Mouse (Mus musculus) embryonic facial prominence, embryonic 15.5 days (tissue): Measurements from ENCODE around the gene Baz1a. TPM values are rescaled to one million over a fixed set of nuclear protein-coding genes. Genes with fewer than 3 reads are reported as not detected.

Source experiments
- ATAC-seq: fragments of 200-750 bp; cut with Nextera tagmentation; 2 replicates; pipeline ENCODE4 v1.8.0; 2017; ENCODE audit warnings: low read depth, moderate TSS enrichment; ENCODE audit not compliant: insufficient number of reproducible peaks, low FRiP score, low TSS enrichment
- H3K27ac ChIP-seq: fragments of 300-500 bp; sonication (generic); replicated peaks from 2 replicates; pipeline ENCODE4 v1.5.1; 2015; ENCODE audit warnings: mild to moderate bottlenecking, inconsistent platforms
- H3K27me3 ChIP-seq: fragments of 300-500 bp; sonication (generic); 2 replicates; pipeline ENCODE4 v1.6.1; 2015; ENCODE audit warnings: inconsistent platforms
- H3K36me3 ChIP-seq: fragments of 300-500 bp; sonication (generic); 2 replicates; pipeline ENCODE4 v1.6.1; 2015; ENCODE audit warnings: mild to moderate bottlenecking, inconsistent platforms
- H3K4me1 ChIP-seq: fragments of 300-500 bp; sonication (generic); 2 replicates; pipeline ENCODE4 v1.6.1; 2015; ENCODE audit warnings: inconsistent platforms
- H3K4me2 ChIP-seq: fragments of 300-500 bp; sonication (generic); replicated peaks from 2 replicates; pipeline ENCODE4 v1.6.1; 2015; ENCODE audit warnings: mild to moderate bottlenecking, inconsistent platforms
- H3K4me3 ChIP-seq: fragments of 300-500 bp; sonication (generic); replicated peaks from 2 replicates; pipeline ENCODE4 v1.5.1; 2015; ENCODE audit warnings: mild to moderate bottlenecking, inconsistent platforms
- H3K9ac ChIP-seq: fragments of 300-500 bp; sonication (generic); 2 replicates; pipeline ENCODE4 v1.6.1; 2015; ENCODE audit warnings: inconsistent platforms
- H3K9me3 ChIP-seq: fragments of 300-500 bp; sonication (generic); replicated peaks from 2 replicates; pipeline ENCODE4 v1.6.1; 2016; ENCODE audit warnings: inconsistent platforms
- WGBS: fragments of 180-500 bp; shearing (Covaris S2); methylation state at CpG from one replicate; pipeline ENCODE4 v1.1.7; 2015; 5-methylcytosine and 5-hydroxymethylcytosine counted together
- polyA plus RNA-seq: library from polyadenylated mRNA; unstranded; fragments of >200 nt; fragmentation: Nextera tagmentation; extraction: Ambion mirVana; gene quantifications from 2 replicates; pipeline ENCODE4 v1.2.1, GENCODE M21; 2015

Baz1a gene
- polyA plus RNA-seq, 1 experiment from 2014 or later, result 25.2 TPM

- no peaks in the 10 kb centered on the region for H3K27me3 ChIP-seq
- H3K4me3 ChIP-seq, result no peak overlapping the region
- WGBS, result 85% methylated on average over 4 of the region's 4 CpGs
- no peaks in the 10 kb centered on the region for H3K36me3 ChIP-seq
- ATAC-seq, result no peak
- H3K4me2 ChIP-seq, result no peak overlapping the region
- 0 out of 2 replicates have a peak, but pooled peaks cover 6% of the 10 kb centered on the region for H3K4me1 ChIP-seq
- H3K27ac ChIP-seq, result no peak overlapping the region
- H3K9me3 ChIP-seq, result no peaks in the 10 kb centered on the region
- no peak overlapping the region for H3K9ac ChIP-seq
Measured at GRCm38 (mm10) chr12:54988323-54988850, 25.8 kb downstream of the Baz1a start.

DNA sequence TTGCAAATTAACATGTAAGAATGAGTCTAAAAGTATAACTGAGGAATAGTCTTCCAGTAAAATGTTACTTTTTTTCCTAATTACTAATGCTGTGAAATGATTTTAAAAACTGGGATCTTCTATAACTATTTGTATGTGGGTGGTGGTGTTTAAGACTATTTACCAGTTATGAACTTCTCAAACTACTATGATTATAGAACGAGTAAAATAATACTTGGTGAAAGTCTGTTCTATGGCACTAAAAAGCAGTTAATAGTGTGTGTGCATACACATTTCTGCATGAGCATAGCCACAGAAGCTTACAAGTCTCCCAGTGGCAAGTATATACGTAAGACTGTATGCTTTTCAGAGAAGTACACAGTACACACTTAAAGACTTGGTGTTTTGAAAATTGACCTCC lies 27.0 kb downstream of the Baz1a start:
- no peak overlapping the region for H3K4me2 ChIP-seq
- no peak overlapping the region for H3K27ac ChIP-seq
- H3K9me3 ChIP-seq, result no peaks in the 10 kb centered on the region
- H3K36me3 ChIP-seq, result no peaks in the 10 kb centered on the region
- no peak for ATAC-seq
- H3K4me1 ChIP-seq, result 0 out of 2 replicates have a peak, but pooled peaks cover 6% of the 10 kb centered on the region
- no peak overlapping the region for H3K4me3 ChIP-seq
- H3K9ac ChIP-seq, result no peak overlapping the region
- WGBS, result 78% methylated on average over 2 of the region's 2 CpGs
- H3K27me3 ChIP-seq, result no peaks in the 10 kb centered on the region

GRCm38 (mm10) chr12:54986052-54986717 lies 28.0 kb downstream of the Baz1a start, which contains the start of gene Gm20403:
Gene Gm20403, minus strand, starts transcription at chr12:54986529.
- Histone ChIP-seq H3K9me3 (no peaks in the 10 kb centered on the region), H3K4me2 (peak within 1 kb of the TSS; percentile 82), H3K27me3 (no peaks in the 10 kb centered on the region), H3K36me3 (no peaks in the 10 kb centered on the region), H3K4me1 (0 out of 2 replicates have a peak, but pooled peaks cover 6% of the 10 kb centered on the region), H3K27ac (peak within 1 kb of the TSS; percentile 89), H3K4me3 (peak within 1 kb of the TSS; percentile 88), H3K9ac (peak within 1 kb of the TSS; percentile 82)
- ATAC-seq, result peak; percentile 71
- 0% methylated on average over 51 of the region's 60 CpGs for WGBS

DNA sequence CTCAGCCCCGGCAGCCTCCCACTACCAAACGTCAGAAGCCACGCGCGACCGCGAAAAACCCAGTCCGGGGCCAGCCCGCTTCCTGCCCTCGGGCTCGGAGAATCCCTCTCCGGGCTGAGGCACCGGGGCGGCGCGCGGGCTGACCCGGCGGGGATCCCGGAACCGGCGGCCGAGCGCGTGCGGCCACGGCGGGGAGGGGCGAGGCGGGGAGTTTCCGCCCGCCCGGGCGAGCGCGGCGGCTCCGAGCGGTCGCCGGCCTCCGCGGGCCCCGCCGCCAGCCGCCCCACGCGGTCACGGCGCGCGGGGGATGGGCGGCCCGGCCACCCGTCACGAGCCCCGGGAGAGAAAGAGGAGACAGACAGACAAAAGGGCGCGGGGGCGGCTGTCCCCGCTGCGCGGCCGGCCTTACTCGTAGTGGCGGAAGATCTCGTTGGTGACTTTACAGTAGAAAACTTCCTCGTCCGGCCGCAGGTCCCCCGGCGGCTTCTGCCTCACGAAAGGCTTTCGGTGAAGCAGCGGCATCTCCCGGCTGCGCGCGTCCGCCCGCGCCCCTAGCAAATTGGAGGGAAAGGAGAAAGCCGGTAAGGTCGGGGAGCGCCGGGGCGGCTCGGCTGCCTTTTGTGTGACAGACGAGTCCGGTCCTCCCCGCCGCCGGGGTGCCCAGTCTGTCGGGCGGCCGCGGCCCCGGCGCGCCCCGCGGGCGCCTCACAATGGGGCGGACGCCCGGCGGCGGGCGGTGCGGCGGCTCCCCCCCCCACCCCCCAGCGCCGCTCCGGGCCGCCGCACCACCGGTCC lies 28.7 kb downstream of the Baz1a start:
- WGBS, result under 1% methylated on average over 103 of the region's 117 CpGs

GRCm38 (mm10) chr12:54984701-54985256 lies 29.4 kb downstream of the Baz1a start:
- WGBS, result 1% methylated on average over 42 of the region's 42 CpGs
- Histone ChIP-seq H3K4me2 (peak overlapping the region; percentile 82), H3K27ac (peak overlapping the region; percentile 89), H3K36me3 (no peaks in the 10 kb centered on the region), H3K9me3 (no peaks in the 10 kb centered on the region), H3K4me1 (0 out of 2 replicates have a peak, but pooled peaks cover 6% of the 10 kb centered on the region), H3K9ac (peak overlapping the region; percentile 82), H3K27me3 (no peaks in the 10 kb centered on the region), H3K4me3 (peak overlapping the region; percentile 88)
- ATAC-seq, result peak; percentile 79

More for the DNA sequence above, 28.7 kb downstream of the Baz1a start:
- ATAC-seq, result peak; percentile 53
- no peaks in the 10 kb centered on the region for H3K36me3 ChIP-seq
- H3K9me3 ChIP-seq, result no peaks in the 10 kb centered on the region
- H3K27ac ChIP-seq, result peak overlapping the region; percentile 89
- peak overlapping the region; percentile 82 for H3K9ac ChIP-seq
- H3K4me1 ChIP-seq, result 0 out of 2 replicates have a peak, but pooled peaks cover 6% of the 10 kb centered on the region
- no peaks in the 10 kb centered on the region for H3K27me3 ChIP-seq
- peak overlapping the region; percentile 88 for H3K4me3 ChIP-seq
- peak overlapping the region; percentile 82 for H3K4me2 ChIP-seq

- Histone ChIP-seq H3K27me3 (no peaks in the 10 kb centered on the region), H3K9ac (no peak overlapping the region), H3K27ac (no peak overlapping the region), H3K4me3 (no peak overlapping the region), H3K36me3 (no peaks in the 10 kb centered on the region), H3K4me2 (no peak overlapping the region), H3K9me3 (no peaks in the 10 kb centered on the region), H3K4me1 (0 out of 2 replicates have a peak, but pooled peaks cover 6% of the 10 kb centered on the region)
- 67% methylated on average over 7 of the region's 7 CpGs for WGBS
- ATAC-seq, result no peak
Measured at GRCm38 (mm10) chr12:54982935-54983715, 31.0 kb downstream of the Baz1a start.

GRCm38 (mm10) chr12:54981962-54982361 lies 32.2 kb downstream of the Baz1a start:
- Histone ChIP-seq H3K4me3 (no peak overlapping the region), H3K9me3 (no peaks in the 10 kb centered on the region), H3K4me1 (0 out of 2 replicates have a peak, but pooled peaks cover 6% of the 10 kb centered on the region), H3K27me3 (no peaks in the 10 kb centered on the region), H3K36me3 (no peaks in the 10 kb centered on the region), H3K27ac (no peak overlapping the region), H3K4me2 (no peak overlapping the region), H3K9ac (no peak overlapping the region)
- ATAC-seq, result no peak
- WGBS, result 67% methylated on average over 6 of the region's 6 CpGs

DNA sequence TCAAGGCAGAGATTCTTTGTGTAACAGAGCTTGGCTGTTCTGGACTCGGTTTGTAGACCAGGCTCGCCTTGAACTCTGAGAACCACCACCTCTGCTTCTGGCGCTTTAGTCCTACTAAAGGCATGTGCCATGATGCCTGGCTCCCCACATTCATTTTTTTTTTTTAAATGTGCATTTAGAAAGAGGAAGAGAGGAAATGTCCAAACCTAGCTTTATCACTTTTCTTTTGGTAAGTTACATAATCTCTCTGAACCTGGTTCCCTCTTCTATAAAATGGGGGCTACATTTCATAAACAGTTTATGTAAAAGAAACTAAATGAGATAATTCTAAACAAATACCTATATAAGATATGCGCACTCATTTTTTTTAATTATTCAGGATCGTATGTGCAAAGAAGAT lies 33.2 kb downstream of the Baz1a start:
- H3K9ac ChIP-seq, result no peak overlapping the region
- no peaks in the 10 kb centered on the region for H3K9me3 ChIP-seq
- no peaks in the 10 kb centered on the region for H3K27me3 ChIP-seq
- no peak for ATAC-seq
- no peaks in the 10 kb centered on the region for H3K36me3 ChIP-seq
- H3K27ac ChIP-seq, result no peak overlapping the region
- no peak overlapping the region for H3K4me2 ChIP-seq
- WGBS, result 84% methylated on average over 5 of the region's 5 CpGs
- H3K4me3 ChIP-seq, result no peak overlapping the region
- peaks cover 9% of the 10 kb centered on the region; the same call in 1 of the 2 replicates for H3K4me1 ChIP-seq

GRCm38 (mm10) chr12:54980532-54980931 lies 33.6 kb downstream of the Baz1a start:
- Histone ChIP-seq H3K27me3 (no peaks in the 10 kb centered on the region), H3K27ac (no peak overlapping the region), H3K36me3 (no peaks in the 10 kb centered on the region), H3K9ac (no peak overlapping the region), H3K4me3 (no peak overlapping the region), H3K9me3 (no peaks in the 10 kb centered on the region), H3K4me1 (peaks cover 9% of the 10 kb centered on the region; the same call in 1 of the 2 replicates), H3K4me2 (no peak overlapping the region)
- WGBS, result 70% methylated on average over 6 of the region's 6 CpGs
- no peak for ATAC-seq

- peaks cover 20% of the 10 kb centered on the region for H3K36me3 ChIP-seq
- H3K4me1 ChIP-seq, result no peaks in the 10 kb centered on the region
- no peaks in the 10 kb centered on the region for H3K27me3 ChIP-seq
- no peak overlapping the region for H3K4me2 ChIP-seq
- 78% methylated on average over 3 of the region's 3 CpGs for WGBS
- no peaks in the 10 kb centered on the region for H3K9me3 ChIP-seq
- no peak overlapping the region for H3K27ac ChIP-seq
- no peak overlapping the region for H3K4me3 ChIP-seq
- no peak overlapping the region for H3K9ac ChIP-seq
- ATAC-seq, result no peak
Measured at GRCm38 (mm10) chr12:54969033-54969432, 45.1 kb downstream of the Baz1a start.
